Mouse (Mus musculus): ENCODE results near the gene Nme7. TPM values are rescaled to one million over a fixed set of nuclear protein-coding genes. Genes with fewer than 3 reads are reported as not detected.

Gene Nme7
- polyA plus RNA-seq, 1 experiment from 2014 or later = 51.2 TPM

GRCm38 (mm10) chr1:164417604-164418003, 113.7 kb downstream of the Nme7 start:
- no peak overlapping the region for H3K4me3 ChIP-seq (replicated peaks)
- H3K36me3 ChIP-seq = 0 out of 2 replicates have a peak, but pooled peaks cover 4% of the 10 kb centered on the region
- no peak for ATAC-seq (replicated peaks; ENCODE audit: low FRiP score)
- no peak overlapping the region for H3K4me2 ChIP-seq
- H3K9ac ChIP-seq = no peak overlapping the region
- H3K9me3 ChIP-seq (replicated peaks) = no peaks in the 10 kb centered on the region
- no peaks in the 10 kb centered on the region for H3K27me3 ChIP-seq
- H3K4me1 ChIP-seq = no peaks in the 10 kb centered on the region
- H3K27ac ChIP-seq = no peak overlapping the region
- WGBS = 73% methylated on average over 3 of the region's 3 CpGs

GRCm38 (mm10) chr1:164418320-164418719, 114.4 kb downstream of the Nme7 start:
- Histone ChIP-seq H3K4me1 (no peaks in the 10 kb centered on the region), H3K4me3 (replicated peaks) (no peak overlapping the region), H3K27ac (no peak overlapping the region), H3K4me2 (no peak overlapping the region), H3K27me3 (no peaks in the 10 kb centered on the region), H3K9me3 (replicated peaks) (no peaks in the 10 kb centered on the region), H3K36me3 (0 out of 2 replicates have a peak, but pooled peaks cover 2% of the 10 kb centered on the region), H3K9ac (no peak overlapping the region)
- ATAC-seq (replicated peaks; ENCODE audit: low FRiP score) = no peak
- 41% methylated on average over 10 of the region's 10 CpGs for WGBS

GRCm38 (mm10) chr1:164419401-164419800, 115.5 kb downstream of the Nme7 start:
- no peaks in the 10 kb centered on the region for H3K4me1 ChIP-seq
- no peak overlapping the region for H3K4me2 ChIP-seq
- 85% methylated on average over 8 of the region's 8 CpGs for WGBS
- no peak for ATAC-seq (replicated peaks; ENCODE audit: low FRiP score)
- no peak overlapping the region for H3K9ac ChIP-seq
- no peaks in the 10 kb centered on the region for H3K27me3 ChIP-seq
- H3K4me3 ChIP-seq (replicated peaks) = no peak overlapping the region
- no peak overlapping the region for H3K27ac ChIP-seq
- H3K36me3 ChIP-seq = no peaks in the 10 kb centered on the region
- H3K9me3 ChIP-seq (replicated peaks) = no peaks in the 10 kb centered on the region

GRCm38 (mm10) chr1:164420623-164421354, 116.9 kb downstream of the Nme7 start:
- no peaks in the 10 kb centered on the region for H3K27me3 ChIP-seq
- WGBS = 77% methylated on average over 6 of the region's 6 CpGs
- H3K4me1 ChIP-seq = no peaks in the 10 kb centered on the region
- H3K4me3 ChIP-seq (replicated peaks) = no peak overlapping the region
- H3K9me3 ChIP-seq (replicated peaks) = no peaks in the 10 kb centered on the region
- H3K9ac ChIP-seq = no peak overlapping the region
- no peak overlapping the region for H3K4me2 ChIP-seq
- no peaks in the 10 kb centered on the region for H3K36me3 ChIP-seq
- ATAC-seq (replicated peaks; ENCODE audit: low FRiP score) = no peak
- no peak overlapping the region for H3K27ac ChIP-seq

- no peak overlapping the region for H3K4me3 ChIP-seq (replicated peaks)
- H3K36me3 ChIP-seq = no peaks in the 10 kb centered on the region
- H3K4me1 ChIP-seq = no peaks in the 10 kb centered on the region
- WGBS = 83% methylated on average over 7 of the region's 7 CpGs
- H3K27ac ChIP-seq = no peak overlapping the region
- H3K27me3 ChIP-seq = no peaks in the 10 kb centered on the region
- no peak overlapping the region for H3K4me2 ChIP-seq
- H3K9me3 ChIP-seq (replicated peaks) = no peaks in the 10 kb centered on the region
- H3K9ac ChIP-seq = no peak overlapping the region
- ATAC-seq (replicated peaks; ENCODE audit: low FRiP score) = no peak
Observed at GRCm38 (mm10) chr1:164426227-164426626, 122.3 kb downstream of the Nme7 start.

- no peak overlapping the region for H3K4me2 ChIP-seq
- no peaks in the 10 kb centered on the region for H3K9me3 ChIP-seq (replicated peaks)
- no peak overlapping the region for H3K27ac ChIP-seq
- no peak for ATAC-seq (replicated peaks; ENCODE audit: low FRiP score)
- WGBS = 67% methylated on average over 7 of the region's 7 CpGs
- no peaks in the 10 kb centered on the region for H3K4me1 ChIP-seq
- H3K27me3 ChIP-seq = no peaks in the 10 kb centered on the region
- H3K4me3 ChIP-seq (replicated peaks) = no peak overlapping the region
- H3K36me3 ChIP-seq = no peaks in the 10 kb centered on the region
- no peak overlapping the region for H3K9ac ChIP-seq
Observed at GRCm38 (mm10) chr1:164427777-164428176, 123.9 kb downstream of the Nme7 start.

DNA sequence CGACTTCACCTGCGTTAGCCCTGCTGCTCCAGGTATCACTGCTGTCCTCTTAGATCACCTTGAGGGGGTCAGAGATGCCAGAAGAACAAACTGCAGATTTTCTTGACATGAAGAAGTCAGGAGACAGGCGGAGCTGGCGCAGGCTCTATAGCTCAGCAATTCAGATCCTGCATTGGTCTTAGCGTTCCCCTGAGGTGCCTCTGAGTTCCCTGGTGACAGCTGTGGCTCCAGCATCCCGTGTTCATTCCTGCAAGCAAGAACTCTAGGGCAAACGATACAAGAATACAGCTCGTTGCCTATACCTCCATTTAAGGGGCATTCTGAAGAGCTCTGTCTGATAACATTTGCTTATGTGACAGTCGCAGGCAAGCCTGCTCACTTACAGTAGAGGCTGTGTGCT, 124.7 kb downstream of the Nme7 start:
- no peak overlapping the region for H3K4me3 ChIP-seq (replicated peaks)
- H3K27me3 ChIP-seq = no peaks in the 10 kb centered on the region
- 90% methylated on average over 9 of the region's 9 CpGs for WGBS
- no peak overlapping the region for H3K4me2 ChIP-seq
- H3K9me3 ChIP-seq (replicated peaks) = no peaks in the 10 kb centered on the region
- no peak overlapping the region for H3K27ac ChIP-seq
- no peak for ATAC-seq (replicated peaks; ENCODE audit: low FRiP score)
- no peaks in the 10 kb centered on the region for H3K36me3 ChIP-seq
- no peak overlapping the region for H3K9ac ChIP-seq
- peaks cover 3% of the 10 kb centered on the region; the same call in 1 of the 2 replicates for H3K4me1 ChIP-seq

DNA sequence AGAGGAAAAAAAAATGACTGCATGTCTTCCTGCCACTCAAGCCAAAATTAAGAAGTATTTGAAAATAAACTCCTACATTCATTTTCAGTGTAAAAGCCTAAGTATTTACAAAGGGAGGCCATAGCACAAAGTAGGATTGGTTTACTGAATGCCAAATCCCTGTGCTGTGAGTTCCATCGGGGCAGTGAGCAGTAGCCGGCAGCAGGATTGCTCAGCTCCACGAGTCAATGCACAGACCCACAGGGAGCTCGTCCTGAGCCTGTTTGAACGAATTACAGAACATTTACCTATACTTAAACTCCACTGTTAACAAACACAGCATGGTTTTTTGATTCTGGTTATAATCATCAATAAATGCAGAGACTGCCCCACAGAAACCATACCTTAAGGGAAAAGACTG, 128.7 kb downstream of the Nme7 start:
- Histone ChIP-seq H3K4me2 (no peak overlapping the region), H3K27ac (peak overlapping the region; percentile 24; the same call in 1 of the 2 replicates), H3K36me3 (peaks cover 18% of the 10 kb centered on the region), H3K4me1 (peaks cover 11% of the 10 kb centered on the region), H3K4me3 (replicated peaks) (no peak overlapping the region), H3K9ac (no peak overlapping the region), H3K27me3 (no peaks in the 10 kb centered on the region), H3K9me3 (replicated peaks) (no peaks in the 10 kb centered on the region)
- ATAC-seq (replicated peaks; ENCODE audit: low FRiP score) = peak; percentile 40; the same call in 1 of the 2 replicates
- 59% methylated on average over 5 of the region's 5 CpGs for WGBS

- peak; percentile 59; the same call in 1 of the 2 replicates for ATAC-seq (replicated peaks; ENCODE audit: low FRiP score)
- Histone ChIP-seq H3K27me3 (no peaks in the 10 kb centered on the region), H3K36me3 (peaks cover 32% of the 10 kb centered on the region), H3K4me2 (no peak overlapping the region), H3K9ac (no peak overlapping the region), H3K4me3 (replicated peaks) (no peak overlapping the region), H3K9me3 (replicated peaks) (no peaks in the 10 kb centered on the region), H3K27ac (0 out of 2 replicates have a peak overlapping the region, but pooled peaks have one; percentile 41), H3K4me1 (peaks cover 11% of the 10 kb centered on the region)
- 35% methylated on average over 6 of the region's 6 CpGs for WGBS
Observed at GRCm38 (mm10) chr1:164434049-164434448, 130.1 kb downstream of the Nme7 start.

DNA sequence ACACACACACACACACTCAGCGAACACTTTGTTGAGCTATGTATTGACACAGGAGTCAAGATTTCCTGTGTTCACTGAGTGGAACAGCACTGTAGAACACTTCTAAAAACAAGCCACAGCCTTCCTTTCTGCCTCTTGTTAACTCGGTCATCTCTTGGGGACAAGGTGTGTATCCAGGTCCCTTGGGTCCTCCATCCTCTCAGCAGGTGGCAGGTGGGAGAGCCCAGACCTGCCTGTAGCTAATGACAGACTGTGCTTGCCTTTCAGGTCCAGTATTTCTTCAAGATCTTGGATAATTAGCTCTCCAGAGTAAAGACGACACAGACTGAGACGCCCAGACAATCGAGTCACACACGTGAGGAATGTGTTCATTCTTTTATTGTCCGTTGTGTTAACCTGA, 132.8 kb downstream of the Nme7 start:
- Histone ChIP-seq H3K36me3 (peaks cover 57% of the 10 kb centered on the region), H3K9ac (no peak overlapping the region), H3K9me3 (replicated peaks) (no peaks in the 10 kb centered on the region), H3K27ac (no peak overlapping the region), H3K27me3 (no peaks in the 10 kb centered on the region), H3K4me3 (replicated peaks) (no peak overlapping the region), H3K4me1 (peaks cover 11% of the 10 kb centered on the region), H3K4me2 (no peak overlapping the region)
- no peak for ATAC-seq (replicated peaks; ENCODE audit: low FRiP score)
- 83% methylated on average over 7 of the region's 7 CpGs for WGBS

- Histone ChIP-seq H3K4me2 (no peak overlapping the region), H3K27me3 (no peaks in the 10 kb centered on the region), H3K9ac (no peak overlapping the region), H3K36me3 (peaks cover 86% of the 10 kb centered on the region), H3K4me3 (replicated peaks) (no peak overlapping the region), H3K4me1 (no peaks in the 10 kb centered on the region), H3K27ac (no peak overlapping the region), H3K9me3 (replicated peaks) (no peaks in the 10 kb centered on the region)
- WGBS = 91% methylated on average over 6 of the region's 6 CpGs
- ATAC-seq (replicated peaks; ENCODE audit: low FRiP score) = no peak
Observed at GRCm38 (mm10) chr1:164440230-164440629, 136.3 kb downstream of the Nme7 start.

DNA sequence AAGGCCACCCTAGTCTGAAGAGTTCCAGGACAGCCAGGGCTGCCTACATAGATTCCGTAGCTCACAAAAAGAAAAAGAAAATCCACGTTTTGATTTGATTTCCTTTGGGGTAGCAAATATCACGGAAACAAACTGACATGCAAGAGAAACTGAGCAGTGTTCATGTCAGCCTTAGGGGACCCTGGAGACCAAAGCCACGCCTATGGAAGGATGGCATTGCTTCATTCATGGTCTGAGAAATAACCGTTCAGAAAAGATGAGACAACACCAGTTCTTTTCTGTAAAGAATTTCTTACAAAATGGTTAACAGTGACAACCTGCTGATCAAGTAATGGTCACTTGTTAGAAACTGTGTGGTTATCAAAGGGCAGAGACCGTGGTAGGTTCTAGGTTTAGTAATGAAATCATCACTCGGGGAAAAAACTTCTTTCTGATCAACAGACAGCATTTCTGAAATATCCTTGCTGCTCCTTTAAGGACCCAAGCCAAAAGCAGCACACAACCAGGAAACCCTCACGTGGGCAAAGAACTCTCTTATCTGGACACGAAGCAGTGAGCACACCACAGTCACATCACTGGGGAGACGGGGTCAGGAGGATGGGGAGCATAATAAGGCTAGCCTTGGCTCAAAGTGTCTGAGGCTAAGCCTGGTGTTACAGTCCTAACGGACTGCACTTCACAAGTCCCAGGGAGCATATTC, 136.9 kb downstream of the Nme7 start:
- Histone ChIP-seq H3K4me2 (no peak overlapping the region), H3K36me3 (peaks cover 83% of the 10 kb centered on the region), H3K9ac (no peak overlapping the region), H3K27ac (no peak overlapping the region), H3K4me3 (replicated peaks) (no peak overlapping the region), H3K9me3 (replicated peaks) (no peaks in the 10 kb centered on the region), H3K27me3 (no peaks in the 10 kb centered on the region), H3K4me1 (no peaks in the 10 kb centered on the region)
- no peak for ATAC-seq (replicated peaks; ENCODE audit: low FRiP score)
- 86% methylated on average over 11 of the region's 11 CpGs for WGBS

Data from kidney, embryonic 15.5 days (tissue).